Mouse (Mus musculus) layer of hippocampus, postnatal 14 days (tissue): Measurements from ENCODE around the gene Igfbp4. TPM values are rescaled to one million over a fixed set of nuclear protein-coding genes. Genes with fewer than 3 reads are reported as not detected.

Experiments used
- DNase-seq, 2 experiments: peaks; one replicate each; pipeline ENCODE4 v3.0.0; 2021 to 2022; ENCODE audit warnings: low spot score in 2 of 2, mixed read lengths in 1 of 2
- total RNA-seq, 2 experiments: library from RNA; stranded (reverse); gene quantifications; 2 replicates each; pipeline ENCODE4 v1.2.3; 2021

Gene Igfbp4
- total RNA-seq, 2 experiments from 2014 or later, result 93.6 to 121 TPM

DNA sequence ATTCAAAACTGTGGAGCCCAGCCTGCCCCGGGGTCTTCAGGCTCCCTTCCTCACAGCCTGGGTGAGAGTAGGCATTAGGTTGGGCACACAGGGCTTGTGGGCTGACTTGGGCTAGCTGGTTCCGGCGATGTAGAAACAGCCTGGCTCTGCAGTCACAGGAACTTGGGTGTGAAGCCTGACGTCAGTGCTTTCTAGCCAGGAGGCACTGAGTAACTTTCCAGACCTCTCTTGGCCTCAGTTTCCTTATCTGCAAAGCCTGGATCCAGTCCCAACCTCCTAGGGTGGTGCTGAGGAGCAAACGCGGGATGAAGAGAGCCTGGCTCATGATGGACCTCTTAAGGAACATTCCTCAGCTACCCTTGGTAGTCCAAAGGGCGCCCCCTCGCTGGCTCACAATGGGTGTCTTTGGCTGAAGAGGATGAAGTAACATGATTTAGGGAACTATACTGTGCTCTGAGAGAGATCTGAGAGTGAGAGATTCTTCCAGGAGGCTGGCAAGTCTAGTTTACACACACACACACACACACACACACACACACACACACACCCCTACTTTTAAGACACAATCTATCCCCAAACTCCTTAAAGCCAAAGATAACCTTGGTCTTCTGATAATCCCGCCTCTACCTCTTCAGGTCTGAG, 40.0 kb downstream of the Igfbp4 start:
- DNase-seq, result no peak

DNA sequence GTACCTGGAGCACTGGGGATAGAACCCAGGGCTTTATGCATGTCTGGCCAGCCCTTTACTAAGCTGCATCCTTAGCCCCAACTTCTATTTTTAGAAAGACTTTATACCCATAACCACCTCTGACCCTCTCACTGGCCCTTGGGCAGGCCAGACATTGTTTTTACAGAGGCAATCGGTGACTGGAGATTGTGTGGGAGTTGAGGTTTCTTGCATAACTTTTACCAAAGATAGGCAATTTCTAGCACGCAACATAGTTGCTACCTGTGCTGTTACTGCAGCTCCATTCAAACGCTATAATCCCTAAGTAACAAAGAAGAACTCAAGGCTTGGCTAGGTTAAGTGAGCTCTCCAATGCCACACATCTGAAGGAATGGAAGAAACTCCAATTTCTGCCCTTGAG, 40.5 kb downstream of the Igfbp4 start:
- no peak for DNase-seq

DNA sequence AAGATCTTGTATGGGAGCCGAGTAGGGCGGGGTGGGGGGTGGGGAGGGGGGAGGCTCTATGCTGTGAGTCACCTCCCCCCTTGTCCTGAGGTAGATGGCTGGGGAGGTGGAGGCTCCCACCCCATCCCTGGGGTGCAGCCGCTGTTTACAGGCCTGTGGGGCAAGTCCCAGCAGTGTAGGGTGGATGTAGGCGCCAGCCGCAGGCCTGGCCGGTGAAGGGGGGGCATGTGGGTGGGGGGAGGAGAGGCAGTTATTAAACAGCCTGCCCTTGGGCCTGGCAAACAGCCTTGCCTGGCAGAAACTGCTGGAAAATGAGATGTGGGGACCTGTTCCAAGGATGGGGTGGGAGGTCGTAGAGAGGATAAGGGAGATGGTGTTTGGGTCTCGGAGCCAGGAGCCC, 41.1 kb downstream of the Igfbp4 start:
- no peak for DNase-seq

DNA sequence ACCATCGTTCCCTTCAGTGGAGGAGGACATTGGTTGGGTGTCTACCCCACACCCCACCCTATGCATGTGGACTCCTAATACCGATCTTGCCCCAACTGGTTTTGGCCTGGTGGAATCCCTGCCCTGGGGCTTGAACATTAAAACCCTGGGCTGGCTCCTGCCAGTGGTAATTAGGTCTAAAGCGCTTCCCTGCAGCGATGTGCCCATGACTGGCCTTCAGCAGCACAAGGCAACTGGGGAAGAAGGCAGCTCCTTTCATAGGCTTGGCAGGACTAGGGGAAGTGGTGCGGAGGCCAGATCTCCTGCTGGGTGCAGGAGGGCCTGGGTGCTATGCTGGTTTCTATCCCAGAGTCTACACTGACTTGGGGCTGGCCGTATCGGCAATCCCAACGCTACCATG, 42.5 kb downstream of the Igfbp4 start:
- DNase-seq, result no peak

DNA sequence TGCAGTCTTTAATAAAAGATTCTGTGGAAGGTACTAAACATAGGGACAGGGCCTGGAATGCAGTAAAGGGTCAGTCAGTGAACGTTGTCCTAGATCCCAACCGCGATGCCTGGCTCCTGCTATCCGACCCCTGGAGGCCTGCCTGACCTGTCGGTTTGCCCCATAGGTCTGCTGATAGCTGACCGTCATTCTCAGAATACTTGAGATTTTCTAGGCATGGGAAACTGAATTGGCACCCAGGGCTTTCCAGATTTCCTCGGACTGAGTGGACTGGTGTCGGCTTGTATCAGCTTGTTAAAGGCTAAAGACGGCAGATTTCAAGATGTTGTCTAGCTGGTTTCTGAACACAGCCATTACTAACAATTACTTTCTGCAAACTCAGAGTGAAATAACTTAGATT, 43.3 kb downstream of the Igfbp4 start:
- DNase-seq, result no peak

DNA sequence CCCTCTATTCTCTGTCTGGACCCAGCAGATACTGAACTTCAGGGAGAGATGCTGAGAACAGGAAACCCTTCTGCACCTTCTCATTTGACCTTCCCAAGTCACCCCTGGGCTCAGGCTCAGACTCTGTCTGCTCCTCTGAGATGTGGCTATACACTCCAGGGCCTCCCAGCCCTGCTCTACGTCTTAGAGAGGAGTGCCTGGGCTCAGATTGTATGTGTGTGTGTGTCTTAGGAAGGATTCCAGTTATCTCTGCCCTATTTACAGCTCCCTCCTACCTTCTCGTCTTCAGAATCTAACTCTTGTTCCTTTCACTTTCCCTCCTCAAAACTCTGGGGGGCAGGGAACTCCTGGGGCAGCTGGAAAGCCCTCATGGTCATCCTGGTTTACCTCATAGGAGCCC, 47.4 kb downstream of the Igfbp4 start:
- DNase-seq, result no peak

DNA sequence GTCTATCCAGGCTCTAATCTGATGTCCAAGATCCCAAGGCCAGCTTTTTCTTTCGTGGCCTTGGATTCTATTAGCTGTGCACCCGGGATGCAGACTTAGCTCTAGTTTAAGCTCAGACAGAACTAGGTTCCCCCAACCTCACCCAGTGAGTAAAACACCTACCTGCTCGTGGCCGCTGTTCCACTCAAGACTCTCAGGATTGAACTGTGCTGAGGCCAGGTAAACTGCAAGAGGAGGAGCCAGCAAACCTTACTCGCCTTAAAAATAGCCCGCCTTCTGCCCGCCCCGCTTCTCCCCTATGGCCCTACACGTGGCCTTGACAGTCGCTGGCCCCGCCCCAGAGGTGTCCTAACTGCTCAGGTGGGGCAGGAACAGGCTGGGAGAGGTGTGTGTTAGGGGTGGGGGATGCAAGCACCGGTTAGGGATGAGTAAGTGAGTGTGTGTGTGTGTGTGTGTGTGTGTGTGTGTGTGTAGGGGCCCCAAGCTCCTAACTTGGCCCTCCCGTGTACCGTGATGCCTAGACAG, 48.1 kb downstream of the Igfbp4 start, which contains the start of gene Tns4:
Gene Tns4, minus strand, starts transcription at position 230 of the 525 bp plus-strand sequence.
- no peak for DNase-seq

DNA sequence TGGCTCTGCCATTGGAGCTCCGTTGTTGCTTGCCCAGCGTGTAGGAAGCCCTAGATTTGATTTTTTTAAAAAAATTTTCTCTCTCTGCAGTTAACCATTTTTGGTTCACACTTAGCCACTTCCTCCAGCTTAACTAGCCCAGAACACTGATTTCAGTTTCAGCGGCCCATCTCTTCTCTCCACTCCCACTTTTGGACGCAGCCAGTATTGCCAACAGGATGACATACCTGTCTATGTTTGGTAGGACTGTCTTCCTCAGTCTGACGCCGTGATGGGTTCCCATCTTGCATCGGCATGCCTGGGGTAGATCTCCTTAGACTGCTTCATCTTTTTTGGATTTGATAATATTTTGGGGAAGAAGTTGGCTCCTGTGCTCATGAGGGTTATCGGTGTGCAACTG, 49.3 kb downstream of the Igfbp4 start:
- no peak for DNase-seq

DNA sequence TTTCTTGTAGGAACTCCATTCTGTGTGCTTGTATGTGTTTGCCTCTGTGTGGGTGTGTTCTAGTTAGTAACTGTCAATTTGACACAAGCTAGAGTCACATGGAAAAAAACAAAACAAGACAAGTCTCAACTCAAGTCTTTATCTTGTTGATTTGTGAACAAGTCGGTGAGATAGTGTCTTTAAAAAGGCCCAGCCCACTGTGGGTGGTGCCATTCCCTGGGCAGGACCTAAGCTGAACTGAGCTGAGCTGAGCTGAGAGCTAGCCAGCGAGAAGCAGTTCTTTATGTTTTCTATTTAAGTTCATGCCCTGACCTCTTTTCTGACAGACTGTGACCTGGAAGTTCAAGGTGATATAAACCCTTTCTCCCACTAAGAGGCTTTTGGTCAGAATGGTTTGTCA, 50.6 kb downstream of the Igfbp4 start:
- DNase-seq, result no peak

DNA sequence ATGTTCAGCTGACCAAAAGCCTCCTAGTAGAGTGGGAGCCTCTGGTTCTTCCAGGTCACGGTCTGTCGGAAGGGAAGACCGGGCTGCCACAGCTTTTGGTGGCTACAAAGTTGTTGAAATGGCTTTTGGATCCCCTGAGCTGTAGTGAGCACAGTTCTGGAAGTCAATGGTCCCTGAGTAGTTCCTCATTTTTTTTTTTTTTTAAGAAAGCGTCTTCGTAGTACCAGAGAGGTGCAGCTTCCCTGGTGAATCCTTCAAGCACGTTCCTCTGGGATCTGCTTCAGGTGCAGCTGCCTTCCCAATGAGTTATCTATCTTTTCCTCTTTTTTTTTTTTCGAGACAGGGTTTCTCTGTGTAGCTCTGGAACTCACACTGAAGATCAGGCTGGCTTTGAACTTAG, 52.7 kb downstream of the Igfbp4 start:
- no peak for DNase-seq

DNA sequence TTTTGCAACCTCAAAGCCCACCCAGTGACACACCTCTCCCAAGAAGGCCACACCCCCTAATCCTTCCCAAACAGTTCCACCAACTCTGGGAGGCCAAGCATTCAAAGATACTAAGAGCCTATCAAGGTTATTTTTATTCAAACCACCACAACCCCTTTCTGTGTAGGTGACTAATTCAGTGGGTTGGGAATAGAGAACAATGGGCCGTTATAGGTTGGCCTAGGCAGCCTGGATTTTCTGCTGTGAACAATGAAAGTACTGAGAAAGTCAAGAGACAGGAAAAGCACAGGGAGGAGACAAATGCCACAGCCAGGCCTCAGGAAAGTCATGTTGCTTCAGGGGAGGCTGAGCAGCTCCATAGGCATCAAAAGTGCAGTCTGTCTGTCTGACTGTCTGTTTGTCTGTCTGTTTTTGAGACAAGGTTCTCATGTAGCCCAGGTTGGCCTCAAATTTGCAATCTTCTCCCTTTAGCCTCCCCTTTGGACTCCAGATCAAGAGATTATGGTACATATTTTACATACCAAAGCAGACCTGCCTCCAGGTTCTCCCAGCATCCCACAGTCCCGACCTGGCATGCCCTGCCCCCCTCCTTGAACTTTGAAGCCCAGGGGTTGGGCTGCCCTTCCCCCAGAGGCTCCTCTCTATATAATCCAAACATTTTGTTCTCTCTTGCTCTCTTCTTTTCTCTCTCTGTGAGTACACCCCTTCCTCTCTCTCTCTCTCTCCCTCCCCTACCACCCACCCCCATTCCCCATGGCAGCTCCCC, 54.0 kb downstream of the Igfbp4 start:
- DNase-seq, result no peak

DNA sequence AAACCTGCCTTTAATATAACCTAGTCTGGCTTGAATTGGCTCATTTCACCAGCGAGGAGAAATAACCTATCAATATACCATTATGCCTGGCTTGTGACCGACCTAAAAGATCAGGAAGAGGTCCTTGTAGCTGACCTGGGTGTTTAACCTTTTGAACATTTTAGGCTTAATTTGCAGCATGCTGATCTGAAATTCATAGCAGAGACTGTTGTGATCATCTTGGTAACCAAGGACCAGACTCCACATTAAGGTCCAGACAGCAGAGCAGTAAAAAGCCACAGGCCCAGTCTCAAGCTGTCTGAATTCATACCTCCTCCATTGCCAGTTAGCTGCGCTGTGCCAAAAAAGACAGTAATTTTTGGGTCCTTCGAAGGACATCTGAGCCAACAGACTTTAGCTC, 54.7 kb downstream of the Igfbp4 start:
- DNase-seq, result no peak

DNA sequence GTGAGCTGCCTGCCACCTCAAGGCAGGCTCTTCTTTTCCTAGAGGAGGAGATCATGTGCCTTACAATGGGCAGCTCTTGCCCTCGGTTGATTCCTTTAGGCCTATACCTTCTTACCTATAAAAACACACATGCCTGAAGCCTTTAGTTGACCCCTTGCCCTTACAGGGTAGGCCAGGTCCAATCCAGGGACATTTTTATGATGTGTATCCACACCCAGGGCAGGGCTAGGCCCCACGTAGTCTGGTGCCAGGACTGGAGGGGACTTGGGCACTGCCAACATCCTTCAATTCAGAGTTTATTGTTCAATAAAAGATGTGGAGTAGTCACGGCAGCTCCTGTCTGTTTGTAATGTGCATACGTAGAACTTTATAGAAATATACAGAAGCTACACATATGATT, 55.4 kb downstream of the Igfbp4 start:
- DNase-seq, result no peak

DNA sequence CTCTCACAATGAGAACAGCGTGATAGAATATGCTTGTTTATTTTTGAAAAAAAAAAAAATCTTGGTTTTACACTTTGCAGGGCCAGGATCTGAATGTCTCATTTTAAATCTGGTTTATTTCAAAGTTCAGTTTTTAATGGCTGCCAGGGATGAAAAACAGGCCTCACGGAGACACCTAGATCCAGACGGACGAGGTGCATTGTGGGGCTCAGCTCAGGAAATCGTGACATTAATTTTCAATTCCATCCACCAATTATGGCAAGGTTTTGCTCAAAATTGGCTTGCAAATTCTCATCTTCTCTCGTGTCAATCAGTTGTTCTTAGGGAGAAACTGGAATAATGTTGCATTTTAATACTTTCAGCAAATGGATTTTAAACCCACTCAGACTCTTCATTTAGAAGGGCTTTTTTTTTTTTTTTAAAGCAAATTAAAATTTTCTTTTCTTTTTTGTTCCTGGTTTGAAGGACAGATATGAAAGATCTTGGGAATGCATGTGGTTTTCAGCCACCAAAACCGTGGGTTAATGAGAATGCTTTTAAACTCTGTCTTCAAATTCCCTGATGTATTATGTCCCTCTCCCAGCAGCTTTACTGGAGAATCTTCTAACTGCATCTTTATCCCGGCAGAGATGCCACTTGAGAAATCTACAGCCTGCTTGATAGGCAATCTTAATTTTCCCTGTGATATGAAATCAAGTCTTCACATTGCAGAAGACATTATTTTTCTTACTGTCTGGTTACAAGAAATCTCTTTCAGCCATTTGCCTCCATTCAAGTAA, 56.1 kb downstream of the Igfbp4 start:
- DNase-seq, result peak in 1 of 2 experiments; percentile 64

DNA sequence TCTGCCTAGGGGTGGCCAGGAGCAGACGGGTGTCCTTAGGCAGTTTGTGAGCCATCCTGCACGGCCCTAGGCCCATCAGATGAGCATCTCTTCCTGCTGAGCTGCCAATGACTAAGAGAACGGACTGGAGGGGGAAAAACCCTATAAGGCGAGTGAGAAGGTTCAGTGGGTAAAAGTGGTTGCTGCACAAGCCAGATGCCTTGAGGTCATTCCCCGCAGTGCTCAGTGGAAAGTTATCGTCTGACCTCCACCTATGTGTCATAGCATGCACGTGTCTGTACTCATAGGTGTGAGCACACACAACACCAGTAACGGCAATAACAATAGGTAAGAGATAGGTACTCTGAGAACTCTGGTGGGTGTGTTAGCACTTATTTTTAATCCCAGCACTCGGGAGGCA, 57.9 kb downstream of the Igfbp4 start:
- DNase-seq, result no peak

DNA sequence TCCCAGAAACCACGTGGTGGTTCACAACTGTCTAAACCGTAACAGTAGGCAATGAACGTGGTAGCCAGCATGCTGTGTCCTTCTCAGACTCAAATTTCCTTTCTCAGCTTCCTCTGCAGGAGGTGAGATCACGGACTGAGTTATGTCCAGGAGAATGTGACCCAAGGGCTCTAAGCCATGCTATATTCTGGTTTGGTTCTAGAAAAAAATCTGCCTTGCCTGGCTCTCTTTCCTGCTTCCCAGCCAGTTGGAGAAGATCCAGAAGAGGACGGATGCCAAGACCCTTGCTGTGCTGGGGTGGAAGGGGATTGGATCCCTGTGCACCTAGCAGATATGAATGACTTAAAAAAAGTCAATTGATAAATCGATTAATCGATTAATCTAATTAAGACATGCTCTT, 58.5 kb downstream of the Igfbp4 start:
- DNase-seq, result no peak

DNA sequence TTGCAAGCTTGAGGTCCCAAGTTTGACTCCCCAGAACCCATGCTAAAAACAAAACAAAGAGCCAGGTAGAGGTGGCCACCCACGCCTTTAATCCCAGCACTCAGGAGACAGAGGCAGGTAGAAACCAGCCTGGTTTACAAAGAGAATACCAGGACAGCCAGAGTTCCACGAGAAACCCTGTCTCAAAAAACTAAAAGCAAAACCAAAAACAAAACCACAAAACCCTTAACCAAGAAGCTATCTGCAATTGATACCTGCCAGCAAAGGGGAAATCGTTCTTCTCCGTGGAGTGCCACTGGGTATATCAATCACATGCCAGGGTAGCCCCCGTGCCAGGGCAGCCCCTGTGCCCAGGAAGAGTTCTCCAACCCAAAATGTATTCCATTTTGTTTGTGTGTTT, 59.2 kb downstream of the Igfbp4 start:
- no peak for DNase-seq

DNA sequence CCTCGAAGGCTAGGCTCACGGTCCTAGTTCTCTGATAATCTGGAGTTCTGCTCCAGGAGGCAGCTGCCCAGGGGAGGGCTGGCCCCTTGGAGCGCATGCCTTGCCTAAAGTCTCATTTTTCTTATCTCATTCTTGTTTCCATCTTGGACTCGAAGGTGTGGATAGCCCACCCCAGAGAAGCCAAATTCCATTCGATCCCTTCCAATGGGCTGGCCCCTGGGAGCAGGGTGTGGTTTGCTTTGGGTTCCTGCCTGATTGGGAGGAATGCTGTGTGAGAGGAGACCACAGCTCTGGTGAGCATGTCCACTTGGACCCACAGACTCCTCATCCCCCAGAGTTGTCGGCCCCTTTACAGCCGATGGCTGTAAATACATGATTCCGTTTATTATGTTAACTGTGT, 60.6 kb downstream of the Igfbp4 start:
- DNase-seq, result no peak

DNA sequence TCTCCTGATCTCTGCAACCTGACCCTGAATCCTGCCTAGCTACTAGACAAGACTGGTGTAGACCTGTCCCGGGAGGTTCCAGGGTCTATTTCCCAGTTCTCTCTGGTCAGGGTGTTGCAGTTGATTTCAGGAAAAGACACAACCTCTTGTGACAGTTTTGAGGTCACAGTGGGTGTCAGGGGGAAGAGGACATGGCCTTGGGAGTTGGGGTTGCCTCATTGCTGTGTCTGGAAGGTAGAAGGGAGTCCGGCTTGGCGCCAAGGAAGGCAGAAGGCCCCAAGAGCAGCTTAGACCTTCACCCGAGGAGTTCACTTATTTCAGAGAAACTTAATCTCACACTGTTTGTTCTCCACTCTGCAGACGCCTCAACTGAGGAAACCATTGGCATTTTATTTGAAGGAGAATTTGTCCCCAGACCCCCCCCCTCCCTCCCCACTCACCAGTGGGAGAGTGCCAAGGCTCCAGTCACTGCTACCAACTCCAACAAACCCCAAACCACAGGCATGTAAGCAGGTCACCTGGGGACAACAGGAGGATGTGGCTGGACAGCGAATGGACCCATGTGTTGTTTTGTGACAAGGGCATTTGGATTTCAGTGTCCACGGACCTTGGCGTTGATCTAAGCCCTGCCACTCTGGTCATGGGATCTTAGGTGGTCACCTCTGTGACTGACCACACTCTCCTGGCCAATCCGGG, 61.7 kb downstream of the Igfbp4 start:
- no peak for DNase-seq
